Mouse (Mus musculus): ENCODE data around the gene Fgd3. TPM values are rescaled to one million over a fixed set of nuclear protein-coding genes. Genes with fewer than 3 reads are reported as not detected.

Fgd3 gene
- polyA plus RNA-seq, 1 experiment from 2014 or later: 2.8 TPM

GRCm38 (mm10) chr13:49300771-49301170, 19.3 kb downstream of the Fgd3 start:
- no peak for ATAC-seq
- Histone ChIP-seq H3K4me1 (ENCODE audit: control insufficient read depth, insufficient read depth, low read length) (no peaks in the 10 kb centered on the region), H3K36me3 (ENCODE audit: control insufficient read depth, insufficient read depth, low read length) (no peaks in the 10 kb centered on the region), H3K27ac (ENCODE audit: low read depth, low read length) (no peak overlapping the region), H3K4me3 (ENCODE audit: low read depth, low read length) (no peak overlapping the region), H3K9ac (ENCODE audit: low read length) (no peak overlapping the region), H3K4me2 (ENCODE audit: low read length) (no peak overlapping the region), H3K27me3 (replicated peaks; ENCODE audit: control insufficient read depth, insufficient read depth, low read length) (no peaks in the 10 kb centered on the region), H3K9me3 (replicated peaks; ENCODE audit: control insufficient read depth, low read length) (no peaks in the 10 kb centered on the region)
- no peak for DNase-seq (ENCODE audit: low spot score)
- WGBS: 81% methylated on average over 1 of the region's 1 CpGs

GRCm38 (mm10) chr13:49298514-49299381, 21.4 kb downstream of the Fgd3 start:
- Histone ChIP-seq H3K9me3 (replicated peaks; ENCODE audit: control insufficient read depth, low read length) (no peaks in the 10 kb centered on the region), H3K27ac (ENCODE audit: low read depth, low read length) (no peak overlapping the region), H3K9ac (ENCODE audit: low read length) (no peak overlapping the region), H3K4me1 (ENCODE audit: control insufficient read depth, insufficient read depth, low read length) (no peaks in the 10 kb centered on the region), H3K4me3 (ENCODE audit: low read depth, low read length) (no peak overlapping the region), H3K36me3 (ENCODE audit: control insufficient read depth, insufficient read depth, low read length) (no peaks in the 10 kb centered on the region), H3K27me3 (replicated peaks; ENCODE audit: control insufficient read depth, insufficient read depth, low read length) (no peaks in the 10 kb centered on the region), H3K4me2 (ENCODE audit: low read length) (no peak overlapping the region)
- no peak for ATAC-seq
- 91% methylated on average over 14 of the region's 14 CpGs for WGBS
- DNase-seq (ENCODE audit: low spot score): no peak

GRCm38 (mm10) chr13:49296270-49296669, 23.8 kb downstream of the Fgd3 start:
- no peaks in the 10 kb centered on the region for H3K4me1 ChIP-seq (ENCODE audit: control insufficient read depth, insufficient read depth, low read length)
- no peak overlapping the region for H3K9ac ChIP-seq (ENCODE audit: low read length)
- H3K9me3 ChIP-seq (replicated peaks; ENCODE audit: control insufficient read depth, low read length): no peaks in the 10 kb centered on the region
- H3K27ac ChIP-seq (ENCODE audit: low read depth, low read length): no peak overlapping the region
- WGBS: 90% methylated on average over 6 of the region's 7 CpGs
- no peak for DNase-seq (ENCODE audit: low spot score)
- no peak overlapping the region for H3K4me2 ChIP-seq (ENCODE audit: low read length)
- H3K4me3 ChIP-seq (ENCODE audit: low read depth, low read length): no peak overlapping the region
- no peak for ATAC-seq
- no peaks in the 10 kb centered on the region for H3K36me3 ChIP-seq (ENCODE audit: control insufficient read depth, insufficient read depth, low read length)
- no peaks in the 10 kb centered on the region for H3K27me3 ChIP-seq (replicated peaks; ENCODE audit: control insufficient read depth, insufficient read depth, low read length)

- ATAC-seq (no peak), DNase-seq (ENCODE audit: low spot score) (no peak)
- H3K9ac ChIP-seq (ENCODE audit: low read length): no peak overlapping the region
- no peak overlapping the region for H3K4me2 ChIP-seq (ENCODE audit: low read length)
- no peaks in the 10 kb centered on the region for H3K36me3 ChIP-seq (ENCODE audit: control insufficient read depth, insufficient read depth, low read length)
- no peaks in the 10 kb centered on the region for H3K4me1 ChIP-seq (ENCODE audit: control insufficient read depth, insufficient read depth, low read length)
- no peak overlapping the region for H3K4me3 ChIP-seq (ENCODE audit: low read depth, low read length)
- no peak overlapping the region for H3K27ac ChIP-seq (ENCODE audit: low read depth, low read length)
- 87% methylated on average over 9 of the region's 9 CpGs for WGBS
- H3K9me3 ChIP-seq (replicated peaks; ENCODE audit: control insufficient read depth, low read length): no peaks in the 10 kb centered on the region
- H3K27me3 ChIP-seq (replicated peaks; ENCODE audit: control insufficient read depth, insufficient read depth, low read length): no peaks in the 10 kb centered on the region
Measured at GRCm38 (mm10) chr13:49294108-49294507, 26.0 kb downstream of the Fgd3 start.

GRCm38 (mm10) chr13:49291949-49292348, 28.2 kb downstream of the Fgd3 start:
- WGBS: 94% methylated on average over 6 of the region's 6 CpGs
- no peak overlapping the region for H3K27ac ChIP-seq (ENCODE audit: low read depth, low read length)
- H3K36me3 ChIP-seq (ENCODE audit: control insufficient read depth, insufficient read depth, low read length): no peaks in the 10 kb centered on the region
- H3K4me1 ChIP-seq (ENCODE audit: control insufficient read depth, insufficient read depth, low read length): no peaks in the 10 kb centered on the region
- no peak overlapping the region for H3K4me2 ChIP-seq (ENCODE audit: low read length)
- ATAC-seq: no peak
- H3K9ac ChIP-seq (ENCODE audit: low read length): no peak overlapping the region
- no peaks in the 10 kb centered on the region for H3K9me3 ChIP-seq (replicated peaks; ENCODE audit: control insufficient read depth, low read length)
- no peaks in the 10 kb centered on the region for H3K27me3 ChIP-seq (replicated peaks; ENCODE audit: control insufficient read depth, insufficient read depth, low read length)
- DNase-seq (ENCODE audit: low spot score): no peak
- no peak overlapping the region for H3K4me3 ChIP-seq (ENCODE audit: low read depth, low read length)

- H3K4me2 ChIP-seq (ENCODE audit: low read length): no peak overlapping the region
- H3K36me3 ChIP-seq (ENCODE audit: control insufficient read depth, insufficient read depth, low read length): no peaks in the 10 kb centered on the region
- ATAC-seq (no peak), DNase-seq (ENCODE audit: low spot score) (no peak)
- no peak overlapping the region for H3K4me3 ChIP-seq (ENCODE audit: low read depth, low read length)
- no peak overlapping the region for H3K27ac ChIP-seq (ENCODE audit: low read depth, low read length)
- no peaks in the 10 kb centered on the region for H3K27me3 ChIP-seq (replicated peaks; ENCODE audit: control insufficient read depth, insufficient read depth, low read length)
- no peaks in the 10 kb centered on the region for H3K9me3 ChIP-seq (replicated peaks; ENCODE audit: control insufficient read depth, low read length)
- no peaks in the 10 kb centered on the region for H3K4me1 ChIP-seq (ENCODE audit: control insufficient read depth, insufficient read depth, low read length)
- H3K9ac ChIP-seq (ENCODE audit: low read length): no peak overlapping the region
- WGBS: 65% methylated on average over 1 of the region's 1 CpGs
Measured at GRCm38 (mm10) chr13:49291398-49291797, 28.7 kb downstream of the Fgd3 start.

- WGBS: 87% methylated on average over 6 of the region's 6 CpGs
Measured at GRCm38 (mm10) chr13:49287224-49287623, 32.9 kb downstream of the Fgd3 start.

GRCm38 (mm10) chr13:49286750-49287149, 33.4 kb downstream of the Fgd3 start:
- H3K4me2 ChIP-seq (ENCODE audit: low read length): no peak overlapping the region
- 82% methylated on average over 3 of the region's 3 CpGs for WGBS
- no peaks in the 10 kb centered on the region for H3K4me1 ChIP-seq (ENCODE audit: control insufficient read depth, insufficient read depth, low read length)
- H3K27ac ChIP-seq (ENCODE audit: low read depth, low read length): no peak overlapping the region
- no peak overlapping the region for H3K9ac ChIP-seq (ENCODE audit: low read length)
- DNase-seq (ENCODE audit: low spot score): no peak
- ATAC-seq: no peak
- no peaks in the 10 kb centered on the region for H3K9me3 ChIP-seq (replicated peaks; ENCODE audit: control insufficient read depth, low read length)
- peaks cover 11% of the 10 kb centered on the region; the same call in 1 of the 2 replicates for H3K36me3 ChIP-seq (ENCODE audit: control insufficient read depth, insufficient read depth, low read length)
- H3K27me3 ChIP-seq (replicated peaks; ENCODE audit: control insufficient read depth, insufficient read depth, low read length): no peaks in the 10 kb centered on the region
- H3K4me3 ChIP-seq (ENCODE audit: low read depth, low read length): no peak overlapping the region

More at GRCm38 (mm10) chr13:49287224-49287623, 32.9 kb downstream of the Fgd3 start:
- no peaks in the 10 kb centered on the region for H3K9me3 ChIP-seq (replicated peaks; ENCODE audit: control insufficient read depth, low read length)
- H3K4me2 ChIP-seq (ENCODE audit: low read length): no peak overlapping the region
- H3K4me3 ChIP-seq (ENCODE audit: low read depth, low read length): no peak overlapping the region
- no peak overlapping the region for H3K9ac ChIP-seq (ENCODE audit: low read length)
- H3K4me1 ChIP-seq (ENCODE audit: control insufficient read depth, insufficient read depth, low read length): no peaks in the 10 kb centered on the region
- no peak overlapping the region for H3K27ac ChIP-seq (ENCODE audit: low read depth, low read length)
- ATAC-seq (no peak), DNase-seq (ENCODE audit: low spot score) (no peak)
- H3K27me3 ChIP-seq (replicated peaks; ENCODE audit: control insufficient read depth, insufficient read depth, low read length): no peaks in the 10 kb centered on the region
- peaks cover 11% of the 10 kb centered on the region; the same call in 1 of the 2 replicates for H3K36me3 ChIP-seq (ENCODE audit: control insufficient read depth, insufficient read depth, low read length)

- no peak overlapping the region for H3K9ac ChIP-seq (ENCODE audit: low read length)
- H3K36me3 ChIP-seq (ENCODE audit: control insufficient read depth, insufficient read depth, low read length): peaks cover 22% of the 10 kb centered on the region
- no peaks in the 10 kb centered on the region for H3K4me1 ChIP-seq (ENCODE audit: control insufficient read depth, insufficient read depth, low read length)
- H3K4me3 ChIP-seq (ENCODE audit: low read depth, low read length): no peak overlapping the region
- no peak for ATAC-seq
- no peaks in the 10 kb centered on the region for H3K9me3 ChIP-seq (replicated peaks; ENCODE audit: control insufficient read depth, low read length)
- DNase-seq (ENCODE audit: low spot score): no peak
- no peaks in the 10 kb centered on the region for H3K27me3 ChIP-seq (replicated peaks; ENCODE audit: control insufficient read depth, insufficient read depth, low read length)
- H3K27ac ChIP-seq (ENCODE audit: low read depth, low read length): no peak overlapping the region
- 88% methylated on average over 9 of the region's 9 CpGs for WGBS
- no peak overlapping the region for H3K4me2 ChIP-seq (ENCODE audit: low read length)
Measured at GRCm38 (mm10) chr13:49283686-49284085, 36.4 kb downstream of the Fgd3 start.

Measured in forebrain, embryonic 14.5 days (tissue).